Mouse (Mus musculus) monocyte, adult 2 months (primary cell): Measurements from ENCODE around the gene Homez.

Source experiments
- DNase-seq, 2 experiments: peaks; one replicate each; pipeline ENCODE4 v3.0.0; 2022; ENCODE audit warnings: low spot score in 2 of 2, low read depth in 1 of 2

The Homez gene

DNA sequence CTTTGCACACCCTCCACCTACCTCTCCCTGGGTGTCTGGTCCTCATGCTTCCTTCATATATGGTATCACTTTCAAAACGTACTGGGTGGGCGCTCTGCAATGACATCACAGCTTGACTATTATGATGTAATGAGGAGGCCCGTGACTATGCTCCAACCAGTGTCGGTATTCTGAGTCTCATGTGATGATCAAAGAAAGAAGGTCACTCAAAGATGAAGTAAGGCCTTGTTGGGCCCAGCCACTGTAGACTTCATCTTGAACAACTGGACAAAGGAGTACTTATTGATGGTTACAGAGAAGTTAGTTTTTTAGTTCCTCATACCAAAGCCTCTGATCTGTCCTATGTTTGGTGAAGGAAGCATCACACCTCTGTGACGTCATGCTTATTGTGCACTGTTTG is at the start of gene Homez:
TSS of gene Homez (minus strand) at position 101 of the 400 bp plus-strand sequence.
- no peak for DNase-seq

- DNase-seq, result no peak
Observed at GRCm38 (mm10) chr14:54920076-54920685, 49.4 kb upstream of the Homez start.

DNA sequence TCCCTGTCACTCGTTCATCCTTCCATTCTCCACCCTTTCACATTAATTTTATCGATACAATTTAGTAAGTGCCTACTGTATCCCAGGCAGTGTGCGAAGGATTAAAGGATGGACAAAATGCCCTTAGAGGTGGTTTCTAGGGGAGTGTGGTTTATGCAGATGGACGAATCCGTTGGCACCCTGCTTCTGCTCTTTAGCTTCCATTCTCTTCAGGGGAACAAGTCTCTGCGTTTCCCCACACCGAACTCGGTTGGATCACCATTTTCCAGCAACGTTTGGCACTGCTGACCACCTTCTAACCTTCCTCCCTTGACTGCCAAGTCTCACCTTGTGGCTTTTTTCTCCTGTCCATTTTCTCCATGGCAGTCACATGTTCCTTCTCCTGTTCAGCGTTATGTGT is 42.6 kb upstream of the Homez start:
- DNase-seq, result no peak

DNA sequence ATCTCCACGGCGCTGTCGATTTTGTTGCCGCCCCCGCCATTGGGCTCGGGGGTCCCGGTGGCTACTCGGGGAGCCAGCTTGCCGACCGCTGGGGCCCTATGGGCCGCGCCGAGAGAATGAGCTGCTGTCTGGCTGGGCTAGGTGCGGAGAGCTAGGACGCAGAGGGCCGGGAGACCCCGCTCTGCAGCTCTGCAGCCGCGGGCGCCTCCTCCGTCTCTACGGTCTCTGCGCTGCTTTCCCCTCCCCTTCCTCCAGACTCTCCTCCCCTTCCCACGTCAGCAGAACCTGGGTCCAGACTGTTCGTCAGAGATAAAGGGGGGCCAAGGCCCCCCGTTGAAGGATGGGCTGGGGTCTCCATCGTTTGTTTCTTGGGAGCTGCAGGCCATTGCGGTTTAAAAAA is 42.1 kb upstream of the Homez start, which contains the start of gene Slc22a17:
TSS of gene Slc22a17 (minus strand) at position 247 of the 400 bp plus-strand sequence.
- DNase-seq, result no peak

DNA sequence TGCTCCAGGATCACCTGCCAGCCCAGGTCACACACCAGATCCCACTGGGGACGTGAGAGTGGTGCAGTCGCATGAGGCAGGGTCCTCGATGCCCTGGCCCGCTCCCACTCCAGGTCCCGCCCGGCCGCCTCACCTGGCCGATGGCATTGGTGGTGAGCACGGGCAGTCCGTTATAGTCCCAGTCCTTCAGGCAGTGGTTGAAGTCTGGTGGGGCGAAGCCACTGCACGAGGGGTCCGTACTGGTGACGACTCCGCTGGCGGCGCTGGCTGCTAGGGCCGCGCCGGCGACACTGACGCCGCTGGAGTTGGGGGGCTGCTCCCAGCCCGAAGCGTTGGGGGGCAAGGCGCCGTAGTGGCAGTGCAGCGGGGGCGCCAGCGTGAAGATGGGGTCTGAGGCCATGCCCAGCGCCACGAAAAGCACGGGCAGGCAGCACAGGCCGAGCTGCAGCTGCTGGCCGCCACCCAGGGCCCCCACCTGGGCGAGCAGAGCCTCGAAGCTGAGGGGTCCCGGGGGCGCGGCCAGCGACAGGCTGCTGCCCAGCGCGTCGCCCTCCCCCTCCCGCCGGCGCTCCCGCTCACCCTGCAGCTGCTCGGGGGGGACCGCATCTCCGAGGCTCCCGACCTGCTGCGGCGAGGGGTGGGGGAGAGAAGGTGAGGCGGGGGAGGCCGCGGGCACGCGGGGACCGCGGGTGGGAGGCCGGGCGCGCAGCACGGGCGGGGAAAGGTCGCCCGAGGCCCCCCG is 41.5 kb upstream of the Homez start:
- DNase-seq, result no peak

DNA sequence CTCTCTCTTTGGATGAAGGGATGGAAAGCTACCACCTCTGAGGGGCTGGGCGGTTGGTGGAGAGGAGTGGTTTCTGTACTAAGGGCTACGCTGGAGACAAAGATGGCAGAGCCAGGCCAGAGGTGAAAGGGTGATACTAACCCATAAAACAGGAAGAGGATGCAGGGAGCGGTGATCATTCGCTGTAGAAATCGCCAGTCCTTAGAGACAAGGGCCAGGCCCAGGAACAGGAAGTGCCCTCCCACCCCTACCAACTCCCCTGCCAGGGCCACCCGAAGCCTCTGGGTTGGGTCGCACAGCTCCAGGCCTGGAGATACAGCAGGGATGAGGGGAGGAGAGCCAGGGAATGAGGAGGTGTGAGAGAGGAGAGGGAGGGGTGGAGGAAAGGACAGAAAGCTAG is 37.9 kb upstream of the Homez start:
- no peak for DNase-seq

DNA sequence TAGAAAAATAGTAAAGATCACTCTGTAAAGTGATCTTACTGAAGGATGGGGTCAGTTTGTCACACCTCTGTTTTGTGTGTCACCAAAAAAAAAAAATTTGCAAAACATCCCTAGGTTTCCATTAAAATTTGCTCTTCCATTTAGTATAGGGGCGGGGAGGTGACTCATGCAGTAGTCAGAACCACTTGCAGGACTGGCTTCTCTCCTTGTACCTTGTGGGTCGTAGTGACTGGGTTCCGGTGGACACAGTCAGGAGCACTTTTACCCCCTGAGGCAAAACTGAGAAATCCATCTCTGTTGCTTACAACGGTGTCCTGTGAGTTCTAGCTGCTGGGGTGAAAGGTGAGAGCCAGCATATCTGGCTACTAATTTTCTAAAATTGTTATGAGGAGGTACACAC is 32.9 kb upstream of the Homez start:
- DNase-seq, result no peak

- peak in 1 of 2 experiments; percentile 37 for DNase-seq
Observed at GRCm38 (mm10) chr14:54900383-54900782, 29.6 kb upstream of the Homez start.

DNA sequence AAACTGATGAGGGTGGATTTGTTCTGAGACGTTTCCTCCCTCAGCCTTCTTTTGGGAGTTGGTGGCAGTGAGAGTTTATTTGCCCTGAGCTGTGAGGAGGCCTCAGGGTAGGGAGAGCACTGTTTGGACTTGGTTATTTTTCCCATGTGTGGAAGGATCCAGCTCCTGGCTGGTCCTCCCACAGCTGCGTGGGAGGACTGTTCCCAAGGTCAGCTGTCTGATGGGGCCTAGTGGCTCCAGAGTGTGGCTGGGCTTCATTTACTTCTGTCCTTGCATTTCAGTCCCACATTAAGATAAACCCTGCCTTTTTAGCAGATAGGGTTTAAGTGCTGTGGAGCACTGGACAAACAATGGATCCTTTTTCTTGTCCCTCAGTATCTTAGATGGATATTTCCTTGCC is 26.7 kb upstream of the Homez start:
- DNase-seq, result no peak

DNA sequence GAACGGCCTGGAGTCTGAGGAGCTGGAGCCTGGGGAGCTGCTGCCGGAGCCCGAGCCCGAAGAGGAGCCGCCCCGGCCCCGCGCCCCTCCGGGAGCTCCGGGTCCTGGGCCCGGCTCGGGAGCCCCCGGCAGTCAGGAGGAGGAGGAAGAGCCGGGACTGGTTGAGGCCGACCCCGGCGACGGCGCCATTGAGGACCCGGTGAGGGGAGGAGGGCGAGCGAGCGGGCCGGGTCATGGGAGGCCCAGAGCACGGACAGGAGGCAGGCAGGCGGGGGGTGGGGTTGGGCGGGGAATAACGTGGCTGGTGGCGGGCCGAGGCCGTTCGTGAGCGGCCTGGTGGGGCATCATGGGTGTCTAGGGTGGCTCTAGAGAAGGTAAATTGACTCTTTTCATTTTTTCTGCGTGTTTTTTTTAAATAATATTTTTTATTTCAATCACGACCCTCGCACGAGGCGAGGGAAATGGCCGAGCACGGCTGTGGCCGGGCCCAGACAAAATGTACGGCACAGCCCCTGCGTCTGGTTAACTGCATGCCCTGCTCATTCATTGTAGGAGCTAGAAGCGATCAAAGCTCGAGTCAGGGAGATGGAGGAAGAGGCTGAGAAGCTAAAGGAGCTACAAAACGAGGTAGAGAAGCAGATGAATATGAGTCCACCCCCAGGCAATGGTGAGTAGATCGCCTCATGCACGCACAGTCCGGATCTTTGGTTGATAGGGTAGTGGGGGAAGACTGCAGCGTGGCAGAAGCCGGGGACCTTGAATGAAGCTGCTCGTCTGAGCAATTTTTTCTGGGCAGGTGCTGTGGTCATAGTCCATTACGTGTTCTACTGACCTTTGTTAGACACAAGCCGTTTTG is 23.8 kb upstream of the Homez start:
- peak in 1 of 2 experiments; percentile 40 for DNase-seq

- peak; percentile 96 to 97 for DNase-seq
Observed at GRCm38 (mm10) chr14:54893651-54894181, 23.0 kb upstream of the Homez start.

DNA sequence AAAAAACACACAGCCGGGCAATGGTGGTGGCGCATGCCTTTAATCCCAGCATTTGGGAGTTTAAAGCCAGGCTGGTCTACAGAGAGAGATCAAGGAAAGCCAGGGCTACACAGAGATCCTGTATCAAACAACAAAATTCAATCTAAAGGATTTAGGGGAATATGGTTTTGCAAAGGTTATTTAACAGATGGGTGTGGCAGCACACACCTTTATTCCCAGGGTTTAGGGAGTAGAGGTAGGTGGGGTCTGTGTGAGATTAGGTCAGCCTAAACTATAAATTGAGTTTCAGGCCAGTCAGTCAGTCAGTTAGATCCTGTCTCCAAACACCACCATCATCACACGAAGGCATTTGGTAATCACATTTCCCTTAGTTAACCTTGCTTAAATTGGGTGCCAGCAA is 21.4 kb upstream of the Homez start, which contains the start of gene Pabpn1:
TSS of gene Pabpn1 (plus strand) at position 301 of the 400 bp plus-strand sequence.
- no peak for DNase-seq

DNA sequence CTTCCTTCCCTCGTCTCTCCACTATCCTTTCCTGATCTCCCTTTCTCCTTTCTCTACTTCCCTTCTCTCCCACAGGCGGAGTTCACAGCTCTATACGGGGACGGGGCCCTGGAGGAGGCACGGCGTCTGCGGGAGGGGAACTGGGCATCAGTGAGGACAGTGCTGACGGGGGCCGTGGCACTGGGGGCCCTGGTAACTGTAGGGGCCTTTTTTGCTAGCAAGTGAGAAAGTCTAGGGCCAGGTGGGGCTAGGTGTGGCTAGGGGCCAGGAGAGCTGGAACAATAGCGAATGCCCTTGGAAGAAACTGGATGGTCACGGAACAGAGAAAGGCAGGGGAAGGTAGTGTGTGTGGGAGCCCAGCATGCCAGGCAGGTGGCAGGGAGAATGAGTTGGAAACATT is 14.5 kb upstream of the Homez start:
- no peak for DNase-seq

DNA sequence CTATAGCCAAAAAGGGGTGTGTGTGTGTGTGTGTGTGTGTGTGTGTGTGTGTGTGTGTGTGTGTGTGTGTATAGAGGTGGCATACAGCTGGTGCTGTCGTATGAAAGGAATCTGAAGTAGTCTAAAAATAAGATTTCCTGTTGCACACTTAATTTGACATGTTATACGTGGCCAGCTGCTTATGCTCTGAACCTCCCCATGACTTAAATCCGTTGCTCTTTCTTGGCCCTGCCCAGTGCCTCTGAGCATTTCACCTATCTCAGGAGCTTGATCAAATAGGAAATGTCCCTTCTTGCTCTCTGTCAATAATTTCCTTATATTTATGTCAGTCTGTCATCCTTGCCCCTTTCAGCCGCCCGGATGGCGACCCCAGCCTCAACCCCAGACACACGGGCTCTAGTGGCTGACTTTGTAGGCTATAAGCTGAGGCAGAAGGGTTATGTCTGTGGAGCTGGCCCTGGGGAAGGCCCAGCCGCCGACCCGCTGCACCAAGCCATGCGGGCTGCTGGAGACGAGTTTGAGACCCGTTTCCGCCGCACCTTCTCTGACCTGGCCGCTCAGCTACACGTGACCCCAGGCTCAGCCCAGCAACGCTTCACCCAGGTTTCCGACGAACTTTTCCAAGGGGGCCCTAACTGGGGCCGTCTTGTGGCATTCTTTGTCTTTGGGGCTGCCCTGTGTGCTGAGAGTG is 13.4 kb upstream of the Homez start:
- no peak for DNase-seq

GRCm38 (mm10) chr14:54883154-54884021 is 12.6 kb upstream of the Homez start, which contains the start of the genes Bcl2l2 and Gm20521:
Gene Bcl2l2, plus strand, starts transcription at chr14:54883377.
Gene Gm20521, plus strand, starts transcription at chr14:54883441.
- DNase-seq, result peak in 1 of 2 experiments; percentile 27

DNA sequence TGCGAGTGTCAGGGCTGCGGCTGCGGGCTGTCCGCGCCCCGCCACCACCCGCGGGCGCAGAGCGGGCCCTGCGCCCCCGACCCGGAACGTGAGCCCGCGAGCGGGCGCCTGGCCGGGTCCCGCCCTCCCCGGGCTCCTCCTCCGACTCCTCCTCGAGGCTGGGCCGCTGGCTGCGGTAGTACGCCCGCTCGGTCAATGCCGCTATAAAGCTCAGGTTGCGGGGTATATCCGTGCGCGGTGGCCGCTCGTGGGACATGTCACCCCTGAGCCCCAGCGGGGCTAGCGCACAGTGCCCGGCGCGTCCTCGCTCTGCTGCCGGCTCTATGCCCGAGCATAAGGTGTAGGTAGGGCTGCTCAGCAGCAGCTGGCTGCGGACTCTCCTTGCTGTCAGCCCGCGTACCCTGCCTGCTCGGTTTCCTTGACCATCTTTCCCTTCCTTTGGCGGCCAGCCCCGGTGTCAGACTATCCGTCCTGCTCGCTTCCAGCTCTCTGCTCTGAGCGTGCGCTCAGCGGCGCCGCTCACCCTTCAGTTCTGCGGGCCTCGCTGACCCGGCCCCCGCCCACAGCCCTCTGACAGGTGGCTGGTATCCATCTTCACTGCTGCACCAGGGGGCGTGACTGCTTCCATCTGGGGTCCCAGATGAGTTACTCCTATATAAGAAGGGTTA is 6.4 kb upstream of the Homez start, which contains the start of gene Ppp1r3e:
TSS of gene Ppp1r3e (minus strand) at position 503 of the 668 bp plus-strand sequence.
- DNase-seq, result no peak

DNA sequence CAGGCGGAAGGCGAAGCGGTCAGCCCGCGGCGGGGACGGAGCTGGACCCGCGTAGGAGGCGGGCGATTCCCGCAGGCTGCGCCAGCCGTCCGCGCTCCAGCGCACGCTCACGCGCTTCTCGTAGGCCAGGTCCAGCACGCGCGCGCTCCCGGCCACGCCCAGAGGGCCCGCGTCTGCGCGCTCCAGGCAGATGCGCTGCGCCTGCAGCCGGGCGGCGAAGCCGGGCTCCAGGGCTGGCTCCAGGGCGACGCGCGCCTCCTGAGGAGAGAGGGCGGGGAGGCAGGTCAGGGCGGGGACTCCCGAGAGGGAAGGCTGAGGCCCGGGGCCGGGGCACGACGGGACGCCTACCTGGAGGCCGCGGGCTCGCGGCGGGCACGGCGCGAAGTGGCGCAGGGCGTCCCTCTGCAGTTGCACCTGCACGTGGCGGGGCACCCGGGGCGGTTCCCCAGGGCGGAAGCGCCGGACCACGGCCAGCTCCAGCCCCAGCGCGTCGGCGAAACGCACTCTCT is 5.8 kb upstream of the Homez start:
- DNase-seq, result peak in 1 of 2 experiments; percentile 58

DNA sequence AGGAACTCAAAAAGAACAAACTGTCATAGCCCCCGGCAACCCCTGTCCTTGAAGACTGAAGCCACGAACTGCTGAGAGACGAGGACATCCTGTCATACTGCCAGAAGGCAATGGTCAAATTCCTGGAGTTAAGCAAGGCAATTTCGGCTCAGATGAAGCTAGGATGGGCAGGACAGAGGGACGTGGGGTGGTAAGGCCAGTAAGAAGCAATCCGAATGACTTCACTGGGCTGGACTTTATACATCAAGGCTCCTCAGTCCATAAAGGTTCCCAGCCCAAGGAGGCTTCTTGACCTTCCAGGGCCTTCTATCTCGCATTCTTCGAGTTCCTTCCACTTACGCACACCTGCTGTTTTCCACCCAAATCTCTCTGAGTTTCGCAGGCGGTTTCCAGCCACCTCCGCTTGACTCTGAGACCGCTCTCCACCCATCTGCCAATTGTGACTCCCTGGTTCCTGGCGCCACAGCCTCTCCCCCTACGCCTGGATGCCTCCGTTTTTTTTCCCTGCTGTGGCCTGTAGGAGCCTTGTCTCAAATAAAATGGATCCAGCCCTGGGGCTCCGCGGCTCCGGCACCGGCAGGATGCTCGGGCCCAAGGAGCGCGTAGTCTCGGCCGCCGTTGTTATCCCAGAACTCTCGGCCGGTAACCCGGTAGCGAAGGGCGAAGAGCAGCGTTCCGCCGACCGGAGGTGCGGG is 5.2 kb upstream of the Homez start:
- no peak for DNase-seq
